Mouse (Mus musculus) adrenal gland, adult 8-10 months (tissue): Measurements from ENCODE around the gene Fdx1. TPM values are rescaled to one million over a fixed set of nuclear protein-coding genes. Genes with fewer than 3 reads are reported as not detected.

ENCODE experiments used
- DNase-seq: peaks from one replicate; pipeline ENCODE4 v3.0.0; 2022
- total RNA-seq, 4 experiments: library from RNA; stranded (reverse); gene quantifications; 2 replicates each; pipeline ENCODE4 v1.2.4; 2022

Fdx1 gene
- total RNA-seq, 4 experiments from 2014 or later, result 1,389 to 2,039 (median 1,779) TPM

GRCm38 (mm10) chr9:51961190-51961909 is 2.0 kb downstream of the Fdx1 start:
- no peak for DNase-seq

DNA sequence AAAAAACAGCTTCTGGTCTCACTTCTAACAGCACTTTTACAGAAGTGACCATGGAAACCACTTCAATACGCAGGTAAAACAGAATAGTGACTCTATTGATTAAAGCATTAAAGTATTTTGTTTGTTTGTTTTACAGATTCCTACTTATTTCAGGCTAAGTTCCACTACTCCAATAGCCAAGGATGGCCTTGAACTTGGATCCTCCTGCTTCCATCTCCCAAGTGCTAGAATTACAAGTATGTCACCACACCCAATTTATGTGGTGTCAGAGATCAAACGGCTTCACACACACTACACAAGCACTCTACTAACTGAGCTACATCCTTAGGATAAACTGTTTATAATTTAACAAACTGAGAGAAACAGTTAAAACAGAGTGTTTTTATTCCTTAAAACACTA is 3.0 kb downstream of the Fdx1 start:
- no peak for DNase-seq

GRCm38 (mm10) chr9:51958981-51959380 is 4.4 kb downstream of the Fdx1 start:
- DNase-seq, result no peak

- DNase-seq, result no peak
These were observed 6.3 kb downstream of the Fdx1 start for GRCm38 (mm10) chr9:51957025-51957424.

- DNase-seq, result no peak
These were observed 6.9 kb downstream of the Fdx1 start for GRCm38 (mm10) chr9:51956484-51956883.

- DNase-seq, result no peak
These were observed 12.0 kb downstream of the Fdx1 start for GRCm38 (mm10) chr9:51951337-51951736.

GRCm38 (mm10) chr9:51950667-51951066 is 12.7 kb downstream of the Fdx1 start:
- no peak for DNase-seq

DNA sequence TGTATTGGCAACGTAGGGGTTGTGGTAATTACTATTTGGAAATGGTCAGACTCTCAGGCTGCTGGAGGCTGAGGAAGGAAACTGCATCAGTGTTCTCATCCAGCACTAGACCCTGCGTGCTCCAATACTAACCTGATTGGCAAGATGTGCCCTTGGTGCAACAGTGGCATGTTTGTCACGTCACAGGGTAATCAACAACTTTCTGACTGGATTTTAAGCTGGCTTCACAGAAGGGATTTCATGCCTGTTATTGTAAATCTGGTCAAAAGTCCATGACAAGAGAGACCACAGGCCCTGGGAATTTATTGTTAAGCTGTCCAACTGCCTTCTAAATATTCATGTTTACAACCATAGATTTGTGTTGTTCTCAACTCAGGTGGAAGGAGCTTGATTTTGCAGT is 13.1 kb downstream of the Fdx1 start:
- no peak for DNase-seq

GRCm38 (mm10) chr9:51943934-51944333 is 19.4 kb downstream of the Fdx1 start:
- no peak for DNase-seq

- DNase-seq, result no peak
These were observed 28.7 kb downstream of the Fdx1 start for GRCm38 (mm10) chr9:51934641-51935040.

GRCm38 (mm10) chr9:51931997-51932396 is 31.4 kb downstream of the Fdx1 start:
- DNase-seq, result no peak

DNA sequence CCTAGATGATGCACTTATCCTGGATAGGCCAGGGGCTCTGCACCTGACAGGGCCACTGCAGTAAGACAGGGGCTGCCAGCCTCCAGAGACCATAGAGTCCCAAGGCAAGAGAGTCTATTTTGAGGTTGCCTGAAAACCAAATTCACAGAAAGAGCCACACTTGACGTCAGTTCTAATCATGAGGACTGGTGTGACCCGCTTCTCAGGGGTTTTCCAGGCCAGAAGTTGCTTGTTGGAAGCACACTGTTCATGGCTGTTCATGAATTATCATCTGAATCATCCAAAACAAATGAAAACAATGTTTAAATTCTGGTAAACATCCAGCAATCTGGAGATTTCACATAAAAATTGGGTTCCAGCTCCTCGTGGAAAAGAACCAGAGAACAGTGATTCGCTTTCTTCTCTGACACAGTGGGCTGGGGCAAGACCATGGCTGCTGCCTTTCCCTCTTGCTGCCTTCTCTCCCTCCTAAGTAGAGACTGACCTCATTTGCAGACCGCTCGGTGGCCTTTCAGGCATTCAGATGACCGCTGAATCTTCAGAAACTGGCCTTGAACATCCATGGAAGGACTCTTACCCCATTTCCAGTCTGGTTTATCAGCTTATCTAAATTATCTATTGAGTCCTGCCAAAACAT is 32.2 kb downstream of the Fdx1 start:
- DNase-seq, result peak; percentile 69

DNA sequence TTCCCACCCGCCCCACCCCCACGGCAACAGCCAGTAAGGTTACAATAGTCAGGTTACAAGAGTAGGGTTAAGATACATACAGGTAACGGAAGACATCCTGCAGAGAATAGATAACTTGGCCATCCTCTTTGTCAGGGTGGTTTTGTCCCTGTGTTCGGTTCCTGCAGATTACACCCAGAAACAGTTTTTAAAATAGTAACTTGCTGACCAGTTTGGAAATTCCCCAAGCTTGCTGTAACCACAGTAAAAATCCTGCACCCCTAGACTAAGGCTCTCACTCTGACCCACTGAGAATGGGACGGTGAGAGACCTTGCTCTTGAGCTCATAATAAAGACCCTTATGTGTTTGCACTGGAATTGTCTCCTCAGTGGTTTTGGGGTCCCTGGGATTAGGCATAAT is 33.4 kb downstream of the Fdx1 start:
- DNase-seq, result no peak

- DNase-seq, result no peak
These were observed 34.7 kb downstream of the Fdx1 start for GRCm38 (mm10) chr9:51928659-51929058.

GRCm38 (mm10) chr9:51928116-51928515 is 35.2 kb downstream of the Fdx1 start:
- DNase-seq, result no peak

- no peak for DNase-seq
These were observed 35.7 kb downstream of the Fdx1 start for GRCm38 (mm10) chr9:51927680-51928079.

DNA sequence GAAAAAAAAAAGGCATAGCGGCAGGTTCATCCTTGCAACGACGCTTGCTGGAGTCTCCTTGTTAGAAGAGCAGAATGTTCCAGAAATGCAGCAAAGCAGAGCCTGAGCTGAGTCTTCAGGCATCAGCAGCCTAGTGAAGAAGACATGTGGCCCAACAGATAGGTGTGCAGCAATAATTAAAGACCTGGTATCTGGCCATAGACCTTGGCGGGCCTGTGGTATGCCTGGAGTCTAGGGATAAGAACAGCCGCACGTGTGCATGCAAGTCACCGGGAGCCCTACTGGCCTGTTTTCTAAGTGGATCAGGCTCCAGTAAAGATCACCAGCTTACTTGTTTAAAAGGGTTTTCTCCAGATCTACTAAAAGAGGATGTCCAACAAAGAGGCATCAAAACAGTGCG is 36.7 kb downstream of the Fdx1 start:
- DNase-seq, result no peak

GRCm38 (mm10) chr9:51924551-51925081 is 38.7 kb downstream of the Fdx1 start:
- DNase-seq, result no peak

DNA sequence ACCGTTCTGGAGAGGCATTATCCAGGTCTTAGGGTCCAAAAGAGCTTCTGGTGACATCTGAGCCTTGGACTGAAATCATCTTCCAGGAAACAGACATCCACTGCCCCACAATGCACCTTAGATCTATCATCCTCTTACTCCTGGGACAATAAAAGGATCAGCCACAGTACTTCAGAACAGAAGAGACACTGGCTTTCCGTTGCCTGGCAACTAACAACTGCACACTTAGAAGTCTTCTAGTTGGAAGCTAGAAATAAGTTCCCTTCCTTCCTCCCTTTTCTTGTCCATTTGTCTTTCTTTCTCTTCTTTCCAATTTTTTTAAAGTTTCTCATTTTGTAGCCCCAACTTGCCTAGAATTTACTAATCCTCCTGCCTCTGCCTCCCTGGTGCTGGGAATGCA is 40.6 kb downstream of the Fdx1 start:
- DNase-seq, result no peak

- DNase-seq, result no peak
These were observed 47.8 kb downstream of the Fdx1 start for GRCm38 (mm10) chr9:51915580-51915979.

DNA sequence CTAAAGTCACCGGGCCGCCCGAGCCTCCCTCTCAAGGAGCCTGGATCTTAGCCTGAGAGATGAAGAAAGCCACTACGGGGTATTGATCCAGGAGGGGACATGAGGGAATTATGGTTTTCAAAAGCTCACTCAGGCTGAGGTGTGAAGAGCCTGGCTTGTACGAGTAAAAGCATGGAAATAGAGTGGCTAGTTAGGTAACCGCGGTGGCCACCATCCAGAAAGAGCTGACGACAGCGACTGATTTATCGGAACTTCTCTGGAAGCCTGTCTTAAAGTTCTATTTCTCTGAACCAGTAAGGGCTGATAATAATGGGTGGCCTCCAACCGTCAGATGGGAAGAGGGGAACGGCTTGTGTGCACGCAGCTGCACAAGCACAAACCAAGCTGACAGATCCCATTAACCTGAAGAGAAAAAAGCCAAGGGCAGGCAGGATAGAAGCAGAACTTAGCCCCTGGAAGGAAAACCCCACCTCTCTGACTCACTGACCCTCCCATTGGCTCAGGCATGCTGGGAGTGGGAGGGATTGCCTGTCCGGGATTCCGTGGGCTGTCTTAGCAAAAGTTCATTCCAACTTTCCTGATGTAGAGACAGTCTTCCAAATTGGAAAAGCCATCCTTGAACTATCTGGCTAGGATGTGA is 48.8 kb downstream of the Fdx1 start:
- DNase-seq, result peak; percentile 39

- peak; percentile 42 for DNase-seq
These were observed 54.5 kb downstream of the Fdx1 start for GRCm38 (mm10) chr9:51908838-51909237.

- no peak for DNase-seq
These were observed 55.1 kb downstream of the Fdx1 start for GRCm38 (mm10) chr9:51908255-51908654.

GRCm38 (mm10) chr9:51906938-51907337 is 56.4 kb downstream of the Fdx1 start:
- no peak for DNase-seq
